Mouse (Mus musculus) myocyte (in vitro differentiated cells): Measurements from ENCODE around the gene C1qtnf5.

Experiments used
- CEBPB ChIP-seq: IDR thresholded peaks from 2 replicates; pipeline ENCODE4 v1.6.1; 2011; ENCODE audit warnings: mild to moderate bottlenecking, moderate library complexity; ENCODE audit not compliant: poor library complexity, insufficient read depth, severe bottlenecking
- E2F4 ChIP-seq: IDR thresholded peaks from one replicate; pipeline ENCODE4 v1.6.1; 2011; ENCODE audit warnings: mild to moderate bottlenecking, control low read depth, moderate library complexity; ENCODE audit not compliant: insufficient read depth
- MAX ChIP-seq: IDR thresholded peaks from one replicate; pipeline ENCODE4 v1.6.1; 2011; ENCODE audit warnings: low read depth, mild to moderate bottlenecking, control low read depth
- MYOD1 ChIP-seq, 3 experiments: IDR thresholded peaks; one replicate each; pipeline ENCODE4 v1.6.1; 2011; ENCODE audit warnings: control low read depth in 2 of 3, low read depth in 2 of 3, mild to moderate bottlenecking in 2 of 3, moderate library complexity in 1 of 3; ENCODE audit not compliant: insufficient read length in 2 of 3, control insufficient read depth in 1 of 3
- MYOG ChIP-seq, 3 experiments: IDR thresholded peaks; one replicate each; pipeline ENCODE4 v1.6.1; 2011; ENCODE audit warnings: control low read depth in 2 of 3, low read depth in 2 of 3, mild to moderate bottlenecking in 2 of 3; ENCODE audit not compliant: insufficient read length in 2 of 3, control insufficient read depth in 1 of 3, insufficient read depth in 1 of 3
- POLR2A ChIP-seq: IDR thresholded peaks from one replicate; pipeline ENCODE4 v1.6.1; 2011; ENCODE audit warnings: low read depth, mild to moderate bottlenecking, control low read depth, moderate library complexity; ENCODE audit not compliant: insufficient read length
- POLR2AphosphoS2 ChIP-seq: IDR thresholded peaks from one replicate; pipeline ENCODE4 v1.6.1; 2011; ENCODE audit warnings: low read depth, control low read depth; ENCODE audit not compliant: insufficient read length
- TCF12 ChIP-seq: IDR thresholded peaks from one replicate; pipeline ENCODE4 v1.6.1; 2011; ENCODE audit warnings: mild to moderate bottlenecking, control low read depth; ENCODE audit not compliant: poor library complexity, insufficient read depth, severe bottlenecking
- USF1 ChIP-seq: IDR thresholded peaks from one replicate; pipeline ENCODE4 v1.6.1; 2011; ENCODE audit warnings: low read depth, mild to moderate bottlenecking, control low read depth, moderate library complexity

GRCm38 (mm10) chr9:44101490-44101889 is 5.6 kb upstream of the C1qtnf5 start, which contains the start of gene Mfrp:
- no peak for TF ChIP-seq POLR2AphosphoS2
- TF ChIP-seq POLR2A: no peak
- no peak for TF ChIP-seq MYOD1 (IDR thresholded peaks at IDR 0.05; ENCODE audit: control insufficient read depth in 1 of 3, insufficient read length in 2 of 3, low read depth in 2 of 3)
- no peak for TF ChIP-seq MAX
- TF ChIP-seq CEBPB: no peak
- no peak for TF ChIP-seq USF1
- no peak for TF ChIP-seq TCF12
- no peak for TF ChIP-seq MYOG (IDR thresholded peaks at IDR 0.05; ENCODE audit: control insufficient read depth in 1 of 3, insufficient read depth in 1 of 3, insufficient read length in 2 of 3, low read depth in 2 of 3)
- no peak for TF ChIP-seq E2F4
